Mouse (Mus musculus) thymus, adult 2 months (tissue): ENCODE results near the gene Abca3.

Source experiments
- CTCF ChIP-seq: fragments of 200-500 bp; IDR thresholded peaks from 2 replicates; pipeline ENCODE4 v1.5.1; 2012; ENCODE audit warnings: mild to moderate bottlenecking, control low read depth, low read length, moderate library complexity, borderline replicate concordance; ENCODE audit not compliant: control insufficient read depth, poor library complexity, insufficient read depth; ENCODE audit errors: extremely low read depth
- POLR2A ChIP-seq: fragments of 200-500 bp; IDR thresholded peaks from 2 replicates; pipeline ENCODE4 v1.6.1; 2012; ENCODE audit warnings: mild to moderate bottlenecking, low read length, control low read depth, moderate library complexity; ENCODE audit not compliant: control insufficient read depth, poor library complexity, insufficient read depth; ENCODE audit errors: extremely low read depth

- TF ChIP-seq POLR2A: no peak
- TF ChIP-seq CTCF: no peak
Measured at GRCm38 (mm10) chr17:24437016-24437415, 85.3 kb downstream of the Abca3 start.
